Mouse (Mus musculus) cortical plate, adult 2 months (tissue): ENCODE measurements around the gene Kif21b.

Experiments
- CTCF ChIP-seq: fragments of 200-500 bp; IDR thresholded peaks from 2 replicates; pipeline ENCODE4 v1.5.1; 2011; ENCODE audit warnings: mild to moderate bottlenecking, control low read depth, low read length; ENCODE audit not compliant: insufficient read depth; ENCODE audit errors: extremely low read depth
- POLR2A ChIP-seq: fragments of 200-500 bp; IDR thresholded peaks from 2 replicates; pipeline ENCODE4 v1.6.1; 2011; ENCODE audit warnings: mild to moderate bottlenecking, low read length, control low read depth; ENCODE audit not compliant: insufficient read depth; ENCODE audit errors: extremely low read depth

DNA sequence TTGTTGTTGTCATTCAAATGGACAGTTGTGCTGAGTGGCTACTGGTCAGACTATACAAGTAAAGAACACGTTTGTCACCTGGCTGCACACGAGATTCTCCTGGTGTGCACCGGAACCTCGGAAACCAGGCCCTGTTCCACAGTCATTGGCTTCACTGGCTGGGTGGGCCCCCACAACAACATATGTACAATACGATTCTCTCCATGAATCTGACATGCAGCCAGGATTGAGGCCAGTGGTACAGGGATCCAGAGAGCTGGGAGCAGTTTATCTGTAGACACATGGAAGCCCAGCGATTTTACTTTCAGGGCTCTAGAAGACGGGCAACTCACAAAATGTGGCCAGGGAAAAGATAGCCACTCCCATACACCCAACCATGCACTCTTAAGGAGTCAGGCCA, 27.5 kb upstream of the Kif21b start:
- TF ChIP-seq CTCF (no peak), POLR2A (no peak)
